Mouse (Mus musculus) heart, adult 2 months (tissue): ENCODE measurements around the gene Tcf12.

ENCODE experiments used
- CTCF ChIP-seq: fragments of 200-600 bp; IDR thresholded peaks from 2 replicates; pipeline ENCODE4 v1.8.1; 2022; ENCODE audit warnings: antibody characterized with exemption, mild to moderate bottlenecking, moderate library complexity
- EP300 ChIP-seq: fragments of 200-500 bp; IDR thresholded peaks from 2 replicates; pipeline ENCODE4 v1.6.1; 2011; ENCODE audit warnings: low read depth, low read length, control low read depth; ENCODE audit not compliant: insufficient read depth
- POLR2A ChIP-seq: fragments of 200-500 bp; IDR thresholded peaks from 2 replicates; pipeline ENCODE4 v1.6.1; 2011; ENCODE audit warnings: mild to moderate bottlenecking, low read depth, low read length, control low read depth; ENCODE audit not compliant: insufficient read depth

DNA sequence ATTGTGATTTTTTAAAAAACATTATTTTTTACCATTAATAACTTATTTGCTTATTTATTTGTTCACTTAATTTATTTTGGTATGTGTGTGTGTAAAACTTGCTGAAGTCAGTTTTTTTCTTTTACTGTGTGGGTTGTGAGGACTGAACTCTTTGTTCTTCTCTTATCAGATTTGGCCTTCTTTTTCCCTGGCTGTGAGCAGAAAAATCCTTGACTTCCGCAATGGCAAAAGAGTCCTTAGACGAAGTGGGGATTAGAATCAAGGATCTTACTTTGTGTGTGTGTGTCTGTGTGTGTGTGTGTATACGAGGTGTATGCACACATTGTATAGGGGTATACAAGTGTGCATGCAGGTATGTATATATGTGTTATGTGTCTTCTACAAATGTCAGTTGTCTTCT lies 176.8 kb downstream of the Tcf12 start:
- TF ChIP-seq POLR2A = no peak
- no peak for TF ChIP-seq CTCF
- TF ChIP-seq EP300 = no peak
